Mouse (Mus musculus) ovary, adult 2 months (tissue): Measurements from ENCODE around the gene Lipt1. TPM values are rescaled to one million over a fixed set of nuclear protein-coding genes. Genes with fewer than 3 reads are reported as not detected.

Source experiments
- polyA plus RNA-seq: library from polyadenylated mRNA; depleted of rRNA; stranded (reverse); fragments of >200 nt; gene quantifications from 2 replicates; pipeline ENCODE4 v1.2.3, GENCODE M21; 2012; rRNA removed

Lipt1 gene
- 2.4 and 2.5 TPM in 2 replicates for polyA plus RNA-seq

GRCm38 (mm10) chr1:37871704-37872103 lies at the start of gene Lipt1:
Gene Lipt1, plus strand, starts transcription at chr1:37871738.

GRCm38 (mm10) chr1:37866286-37866685 lies 5.3 kb upstream of the Lipt1 start, which contains the start of gene Tsga10:
Gene Tsga10, minus strand, starts transcription at chr1:37866429.

GRCm38 (mm10) chr1:37890025-37890652 lies 18.6 kb downstream of the Lipt1 start, which contains the start of the genes Mitd1 and Mrpl30:
Gene Mitd1, minus strand, starts transcription at chr1:37890411.
Gene Mrpl30, plus strand, starts transcription at chr1:37890477.

DNA sequence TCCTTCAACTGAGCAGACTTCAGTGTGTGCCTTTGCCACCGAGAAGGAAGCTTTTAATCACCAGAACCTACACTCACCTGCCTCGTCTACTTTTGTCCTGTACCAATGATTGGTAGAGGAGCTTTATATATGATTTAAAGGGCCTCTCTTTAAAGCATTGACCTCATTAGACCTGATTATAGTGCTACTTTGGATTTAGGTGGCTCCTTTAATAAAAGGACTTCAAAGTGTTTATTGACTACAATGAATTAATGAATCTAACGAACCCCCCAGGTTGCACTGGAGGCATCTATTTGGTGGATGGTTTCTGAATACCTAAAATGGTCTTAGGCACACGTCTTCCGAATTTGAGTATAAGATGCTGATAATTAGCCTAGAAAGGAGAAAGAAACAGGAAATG lies 44.9 kb downstream of the Lipt1 start, which contains the start of gene Lyg2:
Lyg2 (minus strand) TSS at position 101 of the 400 bp plus-strand sequence.

Other genes starting within 250 kb of the Lipt1 start
- gene 2010300C02Rik, start 151.7 kb upstream of the Lipt1 start, polyA plus RNA-seq = 13.2 and 14.4 TPM in 2 replicates
- gene Tsga10, start 5.3 kb upstream of the Lipt1 start, polyA plus RNA-seq = 0.54 and 0.61 TPM in 2 replicates
- 3.6 and 3.8 TPM in 2 replicates for gene Mitd1, start 18.7 kb downstream of the Lipt1 start, polyA plus RNA-seq
- gene Mrpl30, start 18.7 kb downstream of the Lipt1 start, polyA plus RNA-seq = 28.5 and 29.7 TPM in 2 replicates
- gene Lyg2, start 44.8 kb downstream of the Lipt1 start, polyA plus RNA-seq = 0.05 TPM in 1 of 2 replicates, not detected in the other
- 0.25 TPM in 1 of 2 replicates, not detected in the other for gene Lyg1, start 86.0 kb downstream of the Lipt1 start, polyA plus RNA-seq
- 4.3 and 5.3 TPM in 2 replicates for gene Txndc9, start 126.2 kb downstream of the Lipt1 start, polyA plus RNA-seq
- gene Eif5b, start 126.3 kb downstream of the Lipt1 start, polyA plus RNA-seq = 4.0 and 4.4 TPM in 2 replicates